Mouse (Mus musculus): Measurements from ENCODE around the gene Snx25. TPM values are rescaled to one million over a fixed set of nuclear protein-coding genes. Genes with fewer than 3 reads are reported as not detected.

Snx25 gene
- polyA plus RNA-seq, 1 experiment from 2014 or later: 7.6 TPM

- Histone ChIP-seq H3K27ac (no peak overlapping the region), H3K36me3 (no peaks in the 10 kb centered on the region), H3K4me3 (replicated peaks) (no peak overlapping the region), H3K27me3 (replicated peaks) (no peaks in the 10 kb centered on the region), H3K4me1 (replicated peaks) (0 out of 2 replicates have a peak, but pooled peaks cover 4% of the 10 kb centered on the region), H3K4me2 (replicated peaks) (no peak overlapping the region), H3K9me3 (no peaks in the 10 kb centered on the region), H3K9ac (no peak overlapping the region)
- 88% methylated on average over 5 of the region's 5 CpGs for WGBS
- ATAC-seq: no peak
Measured at GRCm38 (mm10) chr8:46072798-46073197, 79.2 kb downstream of the Snx25 start.

GRCm38 (mm10) chr8:46040260-46040659, 111.7 kb downstream of the Snx25 start:
- H3K4me2 ChIP-seq (replicated peaks): no peak overlapping the region
- no peak overlapping the region for H3K4me3 ChIP-seq (replicated peaks)
- no peaks in the 10 kb centered on the region for H3K9me3 ChIP-seq
- no peak overlapping the region for H3K9ac ChIP-seq
- no peak overlapping the region for H3K27ac ChIP-seq
- no peaks in the 10 kb centered on the region for H3K27me3 ChIP-seq (replicated peaks)
- no peaks in the 10 kb centered on the region; the same call in 1 of the 2 replicates for H3K4me1 ChIP-seq (replicated peaks)
- 77% methylated on average over 13 of the region's 13 CpGs for WGBS
- H3K36me3 ChIP-seq: peaks cover 10% of the 10 kb centered on the region; the same call in 1 of the 2 replicates
- no peak for ATAC-seq

- H3K27ac ChIP-seq: no peak overlapping the region
- H3K9ac ChIP-seq: no peak overlapping the region
- no peaks in the 10 kb centered on the region; the same call in 1 of the 2 replicates for H3K4me1 ChIP-seq (replicated peaks)
- no peaks in the 10 kb centered on the region for H3K27me3 ChIP-seq (replicated peaks)
- H3K4me3 ChIP-seq (replicated peaks): no peak overlapping the region
- no peak for ATAC-seq
- 80% methylated on average over 1 of the region's 1 CpGs for WGBS
- H3K36me3 ChIP-seq: peaks cover 10% of the 10 kb centered on the region; the same call in 1 of the 2 replicates
- no peaks in the 10 kb centered on the region for H3K9me3 ChIP-seq
- no peak overlapping the region for H3K4me2 ChIP-seq (replicated peaks)
Measured at GRCm38 (mm10) chr8:46039666-46040065, 112.3 kb downstream of the Snx25 start.

GRCm38 (mm10) chr8:46036217-46036616, 115.7 kb downstream of the Snx25 start:
- Histone ChIP-seq H3K4me1 (replicated peaks) (peaks cover 3% of the 10 kb centered on the region; the same call in 1 of the 2 replicates), H3K4me2 (replicated peaks) (no peak overlapping the region), H3K27me3 (replicated peaks) (no peaks in the 10 kb centered on the region), H3K4me3 (replicated peaks) (no peak overlapping the region), H3K9ac (no peak overlapping the region), H3K36me3 (0 out of 2 replicates have a peak, but pooled peaks cover 6% of the 10 kb centered on the region), H3K27ac (no peak overlapping the region), H3K9me3 (no peaks in the 10 kb centered on the region)
- ATAC-seq: no peak; the same call in 1 of the 2 replicates
- WGBS: 66% methylated on average over 11 of the region's 11 CpGs

- H3K9me3 ChIP-seq: no peaks in the 10 kb centered on the region
- no peaks in the 10 kb centered on the region for H3K27me3 ChIP-seq (replicated peaks)
- ATAC-seq: peak; percentile 58; the same call in 1 of the 2 replicates
- 42% methylated on average over 4 of the region's 4 CpGs for WGBS
- no peak overlapping the region for H3K27ac ChIP-seq
- H3K4me3 ChIP-seq (replicated peaks): no peak overlapping the region
- no peak overlapping the region for H3K9ac ChIP-seq
- H3K36me3 ChIP-seq: no peaks in the 10 kb centered on the region
- no peak overlapping the region for H3K4me2 ChIP-seq (replicated peaks)
- H3K4me1 ChIP-seq (replicated peaks): no peaks in the 10 kb centered on the region
Measured at GRCm38 (mm10) chr8:46024392-46024791, 127.6 kb downstream of the Snx25 start.

GRCm38 (mm10) chr8:46022758-46023157, 129.2 kb downstream of the Snx25 start:
- no peak overlapping the region for H3K4me2 ChIP-seq (replicated peaks)
- H3K9ac ChIP-seq: no peak overlapping the region
- no peak for ATAC-seq
- no peaks in the 10 kb centered on the region for H3K9me3 ChIP-seq
- no peak overlapping the region for H3K27ac ChIP-seq
- H3K4me1 ChIP-seq (replicated peaks): no peaks in the 10 kb centered on the region
- WGBS: 93% methylated on average over 9 of the region's 9 CpGs
- H3K36me3 ChIP-seq: no peaks in the 10 kb centered on the region
- H3K27me3 ChIP-seq (replicated peaks): no peaks in the 10 kb centered on the region
- no peak overlapping the region for H3K4me3 ChIP-seq (replicated peaks)

GRCm38 (mm10) chr8:46022203-46022602, 129.8 kb downstream of the Snx25 start:
- no peak overlapping the region for H3K27ac ChIP-seq
- no peaks in the 10 kb centered on the region for H3K9me3 ChIP-seq
- H3K27me3 ChIP-seq (replicated peaks): no peaks in the 10 kb centered on the region
- H3K9ac ChIP-seq: no peak overlapping the region
- H3K4me1 ChIP-seq (replicated peaks): no peaks in the 10 kb centered on the region
- no peak overlapping the region for H3K4me3 ChIP-seq (replicated peaks)
- no peak for ATAC-seq
- H3K36me3 ChIP-seq: no peaks in the 10 kb centered on the region
- H3K4me2 ChIP-seq (replicated peaks): no peak overlapping the region
- 87% methylated on average over 9 of the region's 9 CpGs for WGBS

GRCm38 (mm10) chr8:46010746-46011680, 140.9 kb downstream of the Snx25 start:
- Histone ChIP-seq H3K9me3 (no peaks in the 10 kb centered on the region), H3K27ac (peak overlapping the region; percentile 51; the same call in 1 of the 2 replicates), H3K4me2 (replicated peaks) (peak overlapping the region; percentile 43), H3K4me1 (replicated peaks) (0 out of 2 replicates have a peak, but pooled peaks cover 10% of the 10 kb centered on the region), H3K27me3 (replicated peaks) (no peaks in the 10 kb centered on the region), H3K36me3 (no peaks in the 10 kb centered on the region), H3K9ac (no peak overlapping the region), H3K4me3 (replicated peaks) (no peak overlapping the region)
- ATAC-seq: peak; percentile 20; the same call in 1 of the 2 replicates
- 13% methylated on average over 17 of the region's 17 CpGs for WGBS

GRCm38 (mm10) chr8:46010306-46010705, 141.7 kb downstream of the Snx25 start:
- Histone ChIP-seq H3K4me2 (replicated peaks) (peak overlapping the region; percentile 43), H3K27me3 (replicated peaks) (no peaks in the 10 kb centered on the region), H3K9me3 (no peaks in the 10 kb centered on the region), H3K36me3 (no peaks in the 10 kb centered on the region), H3K27ac (no peak overlapping the region), H3K4me1 (replicated peaks) (0 out of 2 replicates have a peak, but pooled peaks cover 10% of the 10 kb centered on the region), H3K9ac (no peak overlapping the region), H3K4me3 (replicated peaks) (no peak overlapping the region)
- ATAC-seq: no peak
- WGBS: 75% methylated on average over 2 of the region's 2 CpGs

GRCm38 (mm10) chr8:46007050-46007672, 144.8 kb downstream of the Snx25 start:
- Histone ChIP-seq H3K27ac (peak overlapping the region; percentile 66), H3K27me3 (replicated peaks) (no peaks in the 10 kb centered on the region), H3K9me3 (no peaks in the 10 kb centered on the region), H3K36me3 (no peaks in the 10 kb centered on the region), H3K4me2 (replicated peaks) (no peak overlapping the region), H3K4me3 (replicated peaks) (no peak overlapping the region), H3K4me1 (replicated peaks) (0 out of 2 replicates have a peak, but pooled peaks cover 10% of the 10 kb centered on the region), H3K9ac (no peak overlapping the region)
- 26% methylated on average over 3 of the region's 3 CpGs for WGBS
- peak; percentile 76 for ATAC-seq

GRCm38 (mm10) chr8:46005596-46005995, 146.4 kb downstream of the Snx25 start, which contains the start of gene Ankrd37:
Gene Ankrd37 (minus strand): TSS chr8:46005707.
- no peaks in the 10 kb centered on the region for H3K36me3 ChIP-seq
- H3K9ac ChIP-seq: no peak within 1 kb of the TSS
- H3K4me2 ChIP-seq (replicated peaks): peak within 1 kb of the TSS; percentile 8; the same call in 1 of the 2 replicates
- no peaks in the 10 kb centered on the region for H3K27me3 ChIP-seq (replicated peaks)
- H3K27ac ChIP-seq: peak within 1 kb of the TSS; percentile 67
- H3K4me3 ChIP-seq (replicated peaks): no peak within 1 kb of the TSS
- ATAC-seq: 0 out of 2 replicates have a peak, but pooled peaks have one; percentile 16
- H3K4me1 ChIP-seq (replicated peaks): 0 out of 2 replicates have a peak, but pooled peaks cover 3% of the 10 kb centered on the region
- H3K9me3 ChIP-seq: no peaks in the 10 kb centered on the region
- 51% methylated on average over 4 of the region's 4 CpGs for WGBS

All from intestine, embryonic 15.5 days (tissue).